Mouse (Mus musculus) forebrain, embryonic 14.5 days (tissue): Measurements from ENCODE around the gene Dync1i1. TPM values are rescaled to one million over a fixed set of nuclear protein-coding genes. Genes with fewer than 3 reads are reported as not detected.

ENCODE experiments used
- ATAC-seq: fragments of 200-750 bp; cut with Nextera tagmentation; 2 replicates; pipeline ENCODE4 v1.8.0; 2017; ENCODE audit warnings: mild to moderate bottlenecking, moderate library complexity
- DNase-seq: peaks from one replicate; pipeline ENCODE4 v3.0.0-alpha.2; 2015; ENCODE audit warnings: low spot score
- H3K27ac ChIP-seq: fragments of 300-500 bp; sonication (generic); 2 replicates; pipeline ENCODE4 v1.5.1; 2014; ENCODE audit warnings: low read depth, mild to moderate bottlenecking, control low read depth, low read length, moderate library complexity
- H3K27me3 ChIP-seq: fragments of 300-500 bp; sonication (generic); replicated peaks from 2 replicates; pipeline ENCODE4 v1.6.1; 2014; ENCODE audit warnings: low read length, control low read depth, mixed read lengths; ENCODE audit not compliant: control insufficient read depth, insufficient read depth
- H3K36me3 ChIP-seq: fragments of 300-500 bp; sonication (generic); 2 replicates; pipeline ENCODE4 v1.6.1; 2014; ENCODE audit warnings: low read length, control low read depth; ENCODE audit not compliant: control insufficient read depth, insufficient read depth
- H3K4me1 ChIP-seq: fragments of 300-500 bp; sonication (generic); 2 replicates; pipeline ENCODE4 v1.6.1; 2014; ENCODE audit warnings: antibody characterized with exemption, low read length, control low read depth; ENCODE audit not compliant: control insufficient read depth, insufficient read depth
- H3K4me2 ChIP-seq: fragments of 300-500 bp; sonication (generic); 2 replicates; pipeline ENCODE4 v1.6.1; 2014; ENCODE audit warnings: mild to moderate bottlenecking, control low read depth, low read length
- H3K4me3 ChIP-seq: fragments of 300-500 bp; sonication (generic); 2 replicates; pipeline ENCODE4 v1.5.1; 2014; ENCODE audit warnings: low read depth, low read length, control low read depth
- H3K9ac ChIP-seq: fragments of 300-500 bp; sonication (generic); 2 replicates; pipeline ENCODE4 v1.6.1; 2014; ENCODE audit warnings: mild to moderate bottlenecking, low read length, control low read depth, moderate library complexity
- H3K9me3 ChIP-seq: fragments of 300-500 bp; sonication (generic); replicated peaks from 2 replicates; pipeline ENCODE4 v1.6.1; 2016; ENCODE audit warnings: low read length, control low read depth, mixed read lengths; ENCODE audit not compliant: control insufficient read depth
- WGBS: fragments of 180-500 bp; shearing (Covaris S2); extraction: QIAGEN DNeasy Blood & Tissue Kit; methylation state at CpG from one replicate; pipeline ENCODE4 v1.1.7; 2014; 5-methylcytosine and 5-hydroxymethylcytosine counted together
- polyA plus RNA-seq: library from polyadenylated mRNA; unstranded; fragments of >200 nt; fragmentation: Nextera tagmentation; extraction: Ambion mirVana; gene quantifications from 2 replicates; pipeline ENCODE4 v1.2.1, GENCODE M21; 2014

Dync1i1 gene
- polyA plus RNA-seq, 1 experiment from 2014 or later, result 56.0 TPM

DNA sequence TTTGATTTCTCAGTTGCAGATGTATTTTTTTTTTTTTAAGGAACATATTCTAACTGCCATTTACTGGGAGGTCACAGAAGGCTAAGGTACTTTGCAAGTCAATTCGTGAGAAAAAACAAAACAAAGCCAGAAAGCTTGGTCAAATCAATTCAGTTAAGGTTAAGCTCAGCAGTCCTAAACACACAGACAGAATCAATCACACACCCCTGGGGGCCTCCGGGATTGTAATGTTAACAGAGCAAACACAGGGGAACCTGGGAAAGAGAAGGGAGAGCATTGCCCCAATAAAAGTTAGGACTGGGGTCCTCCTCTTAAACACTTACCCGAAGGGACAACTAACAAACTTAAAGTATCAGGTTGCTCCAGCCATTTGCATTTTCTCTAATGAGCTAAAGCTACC, 344.6 kb downstream of the Dync1i1 start:
- DNase-seq (no peak), ATAC-seq (no peak)
- no peak overlapping the region for H3K9ac ChIP-seq
- H3K27me3 ChIP-seq, result no peaks in the 10 kb centered on the region
- no peak overlapping the region for H3K4me2 ChIP-seq
- no peaks in the 10 kb centered on the region for H3K9me3 ChIP-seq
- H3K4me3 ChIP-seq, result no peak overlapping the region
- H3K36me3 ChIP-seq, result no peaks in the 10 kb centered on the region
- no peak overlapping the region for H3K27ac ChIP-seq
- WGBS, result 6% methylated on average over 3 of the region's 3 CpGs
- H3K4me1 ChIP-seq, result peaks cover 8% of the 10 kb centered on the region

DNA sequence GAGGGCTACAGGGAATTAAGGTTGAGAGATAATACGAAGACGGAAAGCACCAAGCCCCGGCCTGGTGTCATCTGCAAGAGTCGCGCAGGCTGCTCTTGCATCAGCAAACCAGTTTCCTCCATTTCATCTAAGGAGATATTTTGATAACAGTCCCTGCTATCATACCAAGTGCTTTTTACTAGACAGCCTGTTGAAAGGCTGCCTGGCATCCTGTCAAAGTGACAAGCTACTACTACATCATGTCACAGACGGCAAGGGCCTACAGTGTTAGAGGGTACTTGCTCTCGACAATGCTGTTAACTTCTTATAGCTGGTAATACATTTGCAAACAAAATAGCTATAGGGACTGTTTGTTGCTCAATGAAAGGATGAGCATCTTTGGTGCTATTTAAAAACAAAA, 345.6 kb downstream of the Dync1i1 start:
- no peak for ATAC-seq
- 79% methylated on average over 7 of the region's 7 CpGs for WGBS
- no peaks in the 10 kb centered on the region for H3K27me3 ChIP-seq

DNA sequence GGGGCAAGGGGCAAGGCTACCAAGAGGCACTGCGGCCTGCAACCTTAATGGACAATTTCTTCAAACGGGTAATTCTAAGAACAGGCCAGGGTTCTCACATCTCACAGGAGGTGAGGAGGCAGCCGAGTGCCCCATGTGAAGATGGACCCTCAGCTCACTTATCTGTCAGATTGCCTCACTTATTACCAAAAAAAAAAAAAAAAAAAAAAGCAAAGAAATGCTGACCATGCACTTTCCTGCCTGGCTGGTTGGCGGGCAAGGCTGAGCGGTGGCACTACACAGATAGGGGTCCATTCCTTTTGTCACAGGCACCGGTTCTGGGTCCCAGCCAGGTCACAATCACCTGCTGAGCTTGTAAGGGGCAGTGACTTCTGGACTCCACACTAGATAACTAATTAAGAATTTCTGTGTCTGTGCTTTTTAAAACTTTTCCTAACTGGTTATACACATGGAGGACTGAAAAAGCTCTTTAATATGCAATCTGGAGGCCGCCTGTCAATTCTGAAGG, 350.6 kb downstream of the Dync1i1 start:
- Histone ChIP-seq H3K4me3 (no peak overlapping the region), H3K4me1 (peaks cover 3% of the 10 kb centered on the region; the same call in 1 of the 2 replicates), H3K36me3 (no peaks in the 10 kb centered on the region), H3K4me2 (no peak overlapping the region), H3K9ac (no peak overlapping the region), H3K9me3 (no peaks in the 10 kb centered on the region), H3K27ac (no peak overlapping the region), H3K27me3 (no peaks in the 10 kb centered on the region)
- DNase-seq (no peak), ATAC-seq (no peak)
- WGBS, result 84% methylated on average over 7 of the region's 7 CpGs

More for the DNA sequence above, 345.6 kb downstream of the Dync1i1 start:
- H3K4me1 ChIP-seq, result peaks cover 8% of the 10 kb centered on the region
- H3K9ac ChIP-seq, result no peak overlapping the region
- no peaks in the 10 kb centered on the region for H3K36me3 ChIP-seq
- no peaks in the 10 kb centered on the region for H3K9me3 ChIP-seq
- no peak overlapping the region for H3K27ac ChIP-seq
- DNase-seq, result peak; percentile 37
- H3K4me3 ChIP-seq, result no peak overlapping the region
- no peak overlapping the region for H3K4me2 ChIP-seq

DNA sequence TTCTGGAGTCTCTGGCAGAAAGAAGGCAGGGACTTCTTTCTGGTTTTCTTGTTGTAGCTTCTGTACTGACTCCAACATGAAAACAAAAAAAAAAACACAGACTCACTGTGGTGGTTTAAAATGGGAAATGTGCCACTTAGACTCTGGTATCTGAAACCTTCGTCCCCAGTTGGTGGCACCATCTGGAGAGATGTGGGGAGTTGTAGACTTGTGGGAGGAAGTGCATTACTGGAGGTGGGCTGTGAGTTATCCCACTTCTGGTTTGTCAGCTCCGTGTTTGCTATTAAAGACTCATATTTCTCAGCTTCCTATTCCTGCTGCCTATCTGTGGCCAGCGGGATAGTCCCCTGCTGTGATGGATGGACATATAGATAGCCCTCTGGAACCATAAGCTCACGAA, 351.8 kb downstream of the Dync1i1 start:
- no peaks in the 10 kb centered on the region for H3K36me3 ChIP-seq
- no peak overlapping the region for H3K9ac ChIP-seq
- ATAC-seq (no peak), DNase-seq (no peak)
- H3K4me1 ChIP-seq, result peaks cover 3% of the 10 kb centered on the region; the same call in 1 of the 2 replicates
- no peak overlapping the region for H3K4me3 ChIP-seq
- no peak overlapping the region for H3K27ac ChIP-seq
- no peaks in the 10 kb centered on the region for H3K27me3 ChIP-seq
- no peak overlapping the region for H3K4me2 ChIP-seq
- WGBS, result 88% methylated on average over 4 of the region's 4 CpGs
- no peaks in the 10 kb centered on the region for H3K9me3 ChIP-seq

Other genes starting within 250 kb of the Dync1i1 start
- 1.2 and 2.7 TPM in 2 replicates for gene Pdk4, start 229.3 kb upstream of the Dync1i1 start, polyA plus RNA-seq